Mouse (Mus musculus) embryonic facial prominence, embryonic 14.5 days (tissue): ENCODE results near the gene Sec61a1. TPM values are rescaled to one million over a fixed set of nuclear protein-coding genes. Genes with fewer than 3 reads are reported as not detected.

Experiments
- ATAC-seq: fragments of 200-750 bp; cut with Nextera tagmentation; 2 replicates; pipeline ENCODE4 v1.8.0; 2017; ENCODE audit warnings: low read depth, moderate number of reproducible peaks, moderate TSS enrichment
- DNase-seq: peaks from one replicate; pipeline ENCODE4 v3.0.0-alpha.2; 2015; ENCODE audit warnings: low spot score
- H3K27ac ChIP-seq: fragments of 300-500 bp; sonication (generic); replicated peaks from 2 replicates; pipeline ENCODE4 v1.5.1; 2014; ENCODE audit warnings: low read depth, mild to moderate bottlenecking, low read length, moderate library complexity
- H3K27me3 ChIP-seq: fragments of 300-500 bp; sonication (generic); replicated peaks from 2 replicates; pipeline ENCODE4 v1.6.1; 2014; ENCODE audit warnings: low read length; ENCODE audit not compliant: control insufficient read depth, insufficient read depth
- H3K36me3 ChIP-seq: fragments of 300-500 bp; sonication (generic); 2 replicates; pipeline ENCODE4 v1.6.1; 2014; ENCODE audit warnings: low read length, mixed read lengths; ENCODE audit not compliant: control insufficient read depth, insufficient read depth
- H3K4me1 ChIP-seq: fragments of 300-500 bp; sonication (generic); 2 replicates; pipeline ENCODE4 v1.6.1; 2014; ENCODE audit warnings: antibody characterized with exemption, low read length; ENCODE audit not compliant: control insufficient read depth, insufficient read depth
- H3K4me2 ChIP-seq: fragments of 300-500 bp; sonication (generic); 2 replicates; pipeline ENCODE4 v1.6.1; 2014; ENCODE audit warnings: low read depth, mild to moderate bottlenecking, low read length, moderate library complexity, mixed read lengths
- H3K4me3 ChIP-seq: fragments of 300-500 bp; sonication (generic); 2 replicates; pipeline ENCODE4 v1.5.1; 2014; ENCODE audit warnings: low read depth, mild to moderate bottlenecking, low read length
- H3K9ac ChIP-seq: fragments of 300-500 bp; sonication (generic); 2 replicates; pipeline ENCODE4 v1.6.1; 2014; ENCODE audit warnings: low read depth, mild to moderate bottlenecking, low read length, moderate library complexity, mixed read lengths
- H3K9me3 ChIP-seq: fragments of 300-500 bp; sonication (generic); 2 replicates; pipeline ENCODE4 v1.6.1; 2016; ENCODE audit warnings: low read length; ENCODE audit not compliant: control insufficient read depth
- WGBS: fragments of 180-500 bp; shearing (Covaris S2); extraction: QIAGEN DNeasy Blood & Tissue Kit; methylation state at CpG from one replicate; pipeline ENCODE4 v1.1.7; 2014; 5-methylcytosine and 5-hydroxymethylcytosine counted together
- polyA plus RNA-seq: library from polyadenylated mRNA; unstranded; fragments of >200 nt; fragmentation: Nextera tagmentation; extraction: Ambion mirVana; gene quantifications from 2 replicates; pipeline ENCODE4 v1.2.1, GENCODE M21; 2014

Gene Sec61a1
- polyA plus RNA-seq, 1 experiment from 2014 or later = 268 TPM

- no peak for ATAC-seq
- no peak overlapping the region for H3K4me2 ChIP-seq
Observed at GRCm38 (mm10) chr6:88486893-88487292, 31.8 kb downstream of the Sec61a1 start.

GRCm38 (mm10) chr6:88485378-88485777 is 33.3 kb downstream of the Sec61a1 start:
- peak; percentile 14 for DNase-seq
- Histone ChIP-seq H3K27me3 (no peaks in the 10 kb centered on the region), H3K27ac (no peak overlapping the region), H3K9ac (no peak overlapping the region), H3K4me1 (no peaks in the 10 kb centered on the region), H3K4me2 (no peak overlapping the region), H3K4me3 (no peak overlapping the region), H3K36me3 (peaks cover 86% of the 10 kb centered on the region), H3K9me3 (no peaks in the 10 kb centered on the region)
- no peak for ATAC-seq
- 86% methylated on average over 6 of the region's 6 CpGs for WGBS

More at GRCm38 (mm10) chr6:88486893-88487292, 31.8 kb downstream of the Sec61a1 start:
- Histone ChIP-seq H3K27me3 (no peaks in the 10 kb centered on the region), H3K4me3 (no peak overlapping the region), H3K4me1 (no peaks in the 10 kb centered on the region), H3K27ac (no peak overlapping the region), H3K36me3 (peaks cover 84% of the 10 kb centered on the region), H3K9ac (no peak overlapping the region), H3K9me3 (no peaks in the 10 kb centered on the region)
- WGBS = 82% methylated on average over 8 of the region's 8 CpGs
- DNase-seq = peak; percentile 55

- no peak overlapping the region for H3K27ac ChIP-seq
- H3K4me1 ChIP-seq = no peaks in the 10 kb centered on the region
- H3K27me3 ChIP-seq = no peaks in the 10 kb centered on the region
- no peak overlapping the region for H3K9ac ChIP-seq
- no peak overlapping the region for H3K4me2 ChIP-seq
- ATAC-seq = no peak
- no peak overlapping the region for H3K4me3 ChIP-seq
- H3K9me3 ChIP-seq = no peaks in the 10 kb centered on the region
- peaks cover 96% of the 10 kb centered on the region for H3K36me3 ChIP-seq
- no peak for DNase-seq
Observed at GRCm38 (mm10) chr6:88483913-88484312, 34.8 kb downstream of the Sec61a1 start.

GRCm38 (mm10) chr6:88483111-88483510 is 35.6 kb downstream of the Sec61a1 start:
- H3K27me3 ChIP-seq = no peaks in the 10 kb centered on the region
- H3K27ac ChIP-seq = no peak overlapping the region
- DNase-seq = no peak
- 62% methylated on average over 6 of the region's 7 CpGs for WGBS
- no peaks in the 10 kb centered on the region for H3K9me3 ChIP-seq
- peaks cover 95% of the 10 kb centered on the region for H3K36me3 ChIP-seq
- H3K4me1 ChIP-seq = no peaks in the 10 kb centered on the region
- no peak for ATAC-seq
- no peak overlapping the region for H3K9ac ChIP-seq
- H3K4me3 ChIP-seq = no peak overlapping the region
- H3K4me2 ChIP-seq = no peak overlapping the region

- H3K4me3 ChIP-seq = no peak overlapping the region
- WGBS = 68% methylated on average over 6 of the region's 6 CpGs
- no peak overlapping the region for H3K4me2 ChIP-seq
- ATAC-seq = no peak
- H3K27me3 ChIP-seq = no peaks in the 10 kb centered on the region
- H3K9ac ChIP-seq = no peak overlapping the region
- DNase-seq = no peak
- peaks cover 96% of the 10 kb centered on the region for H3K36me3 ChIP-seq
- no peak overlapping the region for H3K27ac ChIP-seq
- no peaks in the 10 kb centered on the region for H3K9me3 ChIP-seq
- no peaks in the 10 kb centered on the region for H3K4me1 ChIP-seq
Observed at GRCm38 (mm10) chr6:88480421-88480820, 38.3 kb downstream of the Sec61a1 start.

- WGBS = 78% methylated on average over 6 of the region's 6 CpGs
Observed at GRCm38 (mm10) chr6:88469878-88470277, 48.8 kb downstream of the Sec61a1 start.

GRCm38 (mm10) chr6:88465181-88465920 is 53.4 kb downstream of the Sec61a1 start, which contains the start of gene Ruvbl1:
TSS of gene Ruvbl1 (plus strand) at chr6:88465409.
- peak within 1 kb of the TSS; percentile 70 for H3K4me2 ChIP-seq

More at GRCm38 (mm10) chr6:88469878-88470277, 48.8 kb downstream of the Sec61a1 start:
- Histone ChIP-seq H3K27ac (no peak overlapping the region), H3K4me2 (no peak overlapping the region), H3K9me3 (no peaks in the 10 kb centered on the region), H3K36me3 (peaks cover 67% of the 10 kb centered on the region), H3K4me1 (peaks cover 11% of the 10 kb centered on the region), H3K9ac (no peak overlapping the region), H3K4me3 (no peak overlapping the region), H3K27me3 (no peaks in the 10 kb centered on the region)
- DNase-seq (no peak), ATAC-seq (no peak)

GRCm38 (mm10) chr6:88454545-88454944 is 64.2 kb downstream of the Sec61a1 start:
- no peak for ATAC-seq
- no peak overlapping the region for H3K9ac ChIP-seq

More at GRCm38 (mm10) chr6:88465181-88465920, 53.4 kb downstream of the Sec61a1 start, which contains the start of gene Ruvbl1:
- Histone ChIP-seq H3K27ac (no peak within 1 kb of the TSS; the same call in 1 of the 2 replicates), H3K4me1 (peaks cover 12% of the 10 kb centered on the region), H3K9ac (peak within 1 kb of the TSS; percentile 76), H3K9me3 (no peaks in the 10 kb centered on the region), H3K4me3 (peak within 1 kb of the TSS; percentile 70), H3K27me3 (no peaks in the 10 kb centered on the region), H3K36me3 (peaks cover 25% of the 10 kb centered on the region)
- WGBS = under 1% methylated on average over 36 of the region's 42 CpGs
- peak; percentile 100 for ATAC-seq
- peak; percentile 99 for DNase-seq

More at GRCm38 (mm10) chr6:88454545-88454944, 64.2 kb downstream of the Sec61a1 start:
- Histone ChIP-seq H3K27me3 (no peaks in the 10 kb centered on the region), H3K9me3 (no peaks in the 10 kb centered on the region), H3K4me1 (no peaks in the 10 kb centered on the region), H3K4me2 (no peak overlapping the region), H3K27ac (no peak overlapping the region), H3K36me3 (no peaks in the 10 kb centered on the region), H3K4me3 (no peak overlapping the region)
- WGBS = 73% methylated on average over 2 of the region's 2 CpGs
- DNase-seq = no peak
